ENCODE assay signal across 9 mouse cellular contexts in the genomic region with DNA sequence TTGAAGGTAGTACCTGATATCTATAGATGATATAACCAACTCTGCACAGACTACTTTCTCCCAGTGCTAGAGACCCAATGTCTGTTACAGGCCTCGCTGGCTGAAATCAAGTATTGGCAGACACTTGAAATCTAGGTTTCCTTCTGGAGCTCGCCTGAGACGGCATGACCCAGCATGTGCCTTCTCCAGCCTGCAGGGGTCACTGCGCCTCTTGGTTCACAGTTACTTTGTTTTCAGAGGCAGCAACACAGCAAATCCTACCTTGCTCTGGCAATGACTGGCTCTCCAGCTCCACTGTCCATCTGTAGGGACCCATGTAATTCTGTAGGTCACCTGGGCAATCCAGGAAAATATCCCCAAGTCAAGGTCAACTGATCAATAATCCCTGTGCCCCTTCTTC.
DNase-seq lines count a peak whose midpoint lies in the region; ATAC-seq and TF ChIP-seq lines count a peak whose summit lies in the region.
"Had no signal": no experiment of that assay in that cellular context is flagged by ENCODE, and none has a peak within 500 bp of the region (broad histone marks: within the 10 kb centered on the region; RNA-seq: fewer than 3 reads in every experiment).

No protein-coding gene starts in this region.

- no peak overlapping the region for H3K4me2 ChIP-seq in hindbrain, embryonic 14.5 days (replicated peaks)
- H3K4me2 ChIP-seq in hindbrain, embryonic 13.5 days: no peak overlapping the region
- H3K4me2 ChIP-seq: embryonic facial prominence, embryonic 12.5 days had no signal

- TF ChIP-seq CTCF in ES-Bruce4 (IDR thresholded peaks at IDR 0.05; ENCODE audit: low read depth, low read length): peak; percentile 82

- no peaks in the 10 kb centered on the region for H3K36me3 ChIP-seq in hindbrain, embryonic 14.5 days (replicated peaks; ENCODE audit: control insufficient read depth, insufficient read depth)
- H3K36me3 ChIP-seq in hindbrain, embryonic 13.5 days: no peaks in the 10 kb centered on the region
- H3K36me3 ChIP-seq in ES-Bruce4 (ENCODE audit: control insufficient read depth, insufficient read depth, low read length, poor library complexity, severe bottlenecking): no peaks in the 10 kb centered on the region
- H3K36me3 ChIP-seq: embryonic facial prominence, embryonic 12.5 days had no signal

- no peaks in the 10 kb centered on the region for H3K9me3 ChIP-seq in hindbrain, embryonic 14.5 days (ENCODE audit: control insufficient read depth, low read length)
- H3K9me3 ChIP-seq in hindbrain, embryonic 13.5 days: no peaks in the 10 kb centered on the region
- H3K9me3 ChIP-seq in ES-Bruce4 (replicated peaks; ENCODE audit: control insufficient read depth, insufficient read depth, low read length, poor library complexity, severe bottlenecking): no peaks in the 10 kb centered on the region
- H3K9me3 ChIP-seq: embryonic facial prominence, embryonic 12.5 days had no signal

- DNase-seq in hindbrain, embryonic 14.5 days (ENCODE audit: low spot score): peak; percentile 53
- peak; percentile 61 for DNase-seq in 3T3-L1 (ENCODE audit: low read depth, low spot score)
- peak; percentile 46 to 57 for DNase-seq in cerebellum, postnatal 4 days (ENCODE audit: low spot score in 2 of 2)
- DNase-seq in layer of hippocampus, adult 18-20 months (ENCODE audit: low spot score in 2 of 2): peak; percentile 21 to 70
- DNase-seq in c-Kit-positive CD71-positive TER-119-positive erythroid progenitor cells, embryonic 14.5 days (ENCODE audit: low spot score): no peak

- TF ChIP-seq EP300 in ES-Bruce4 (IDR thresholded peaks at IDR 0.05; ENCODE audit: insufficient read depth, low read depth, low read length): no peak

- no peak overlapping the region for H3K27ac ChIP-seq in hindbrain, embryonic 14.5 days
- H3K27ac ChIP-seq in hindbrain, embryonic 13.5 days: no peak overlapping the region
- H3K27ac ChIP-seq in ES-Bruce4 (ENCODE audit: insufficient read depth, low read length): no peak overlapping the region
- H3K27ac ChIP-seq: embryonic facial prominence, embryonic 12.5 days had no signal

- 34% methylated on average over 4 of the region's 4 CpGs for WGBS in hindbrain, embryonic 14.5 days
- WGBS in hindbrain, embryonic 13.5 days: 30% methylated on average over 4 of the region's 4 CpGs

- no peak for ATAC-seq in hindbrain, embryonic 14.5 days (ENCODE audit: low FRiP score)
- no peak for ATAC-seq in hindbrain, embryonic 13.5 days (ENCODE audit: low FRiP score)
- peak; percentile 57 for ATAC-seq in megakaryocyte-erythroid progenitor cell, adult 5-6 weeks (replicated peaks; ENCODE audit: low FRiP score, low TSS enrichment, poor library complexity, severe bottlenecking)

- H3K4me1 ChIP-seq in hindbrain, embryonic 14.5 days (replicated peaks; ENCODE audit: control insufficient read depth, insufficient read depth, low read length): no peaks in the 10 kb centered on the region
- no peaks in the 10 kb centered on the region for H3K4me1 ChIP-seq in hindbrain, embryonic 13.5 days (replicated peaks)
- H3K4me1 ChIP-seq in ES-Bruce4 (ENCODE audit: control insufficient read depth, insufficient read depth, low read length): no peaks in the 10 kb centered on the region
- H3K4me1 ChIP-seq: embryonic facial prominence, embryonic 12.5 days had no signal

- H3K4me3 ChIP-seq in hindbrain, embryonic 14.5 days (replicated peaks; ENCODE audit: low read length): no peak overlapping the region
- H3K4me3 ChIP-seq in hindbrain, embryonic 13.5 days: no peak overlapping the region
- no peak overlapping the region for H3K4me3 ChIP-seq in ES-Bruce4 (ENCODE audit: low read depth, low read length)
- H3K4me3 ChIP-seq: embryonic facial prominence, embryonic 12.5 days had no signal

- H3K9ac ChIP-seq in hindbrain, embryonic 14.5 days: no peak overlapping the region
- no peak overlapping the region for H3K9ac ChIP-seq in hindbrain, embryonic 13.5 days
- no peak overlapping the region for H3K9ac ChIP-seq in ES-Bruce4 (ENCODE audit: low read depth, poor library complexity, severe bottlenecking)
- H3K9ac ChIP-seq: embryonic facial prominence, embryonic 12.5 days had no signal

- H3K27me3 ChIP-seq in hindbrain, embryonic 14.5 days (ENCODE audit: control insufficient read depth, insufficient read depth, low read length): no peaks in the 10 kb centered on the region
- no peaks in the 10 kb centered on the region for H3K27me3 ChIP-seq in hindbrain, embryonic 13.5 days
- no peaks in the 10 kb centered on the region; the same call in 1 of the 2 replicates for H3K27me3 ChIP-seq in ES-Bruce4 (ENCODE audit: control insufficient read depth, insufficient read depth, low read length, poor library complexity, severe bottlenecking)
- H3K27me3 ChIP-seq: embryonic facial prominence, embryonic 12.5 days had no signal

- no peak for TF ChIP-seq POLR2A in ES-Bruce4 (IDR thresholded peaks at IDR 0.05; ENCODE audit: insufficient read depth, low read length)
